Mouse (Mus musculus): Measurements from ENCODE around the gene Cd4. TPM values are rescaled to one million over a fixed set of nuclear protein-coding genes. Genes with fewer than 3 reads are reported as not detected.

The Cd4 gene
- 1 to 10 TPM in 1 of 2 experiments, under 1 TPM in 1; 0.61 to 2.1 TPM for total RNA-seq (2021)
- long read RNA-seq, experiment 1: 0 reads
- long read RNA-seq, experiment 2: 0 reads

GRCm38 (mm10) chr6:124887986-124888385 lies at the start of gene Cd4:
Cd4 (minus strand) TSS chr6:124888221.
- no peak for DNase-seq

GRCm38 (mm10) chr6:124937493-124937892 lies 49.5 kb upstream of the Cd4 start:
- DNase-seq: no peak

- no peak for DNase-seq
Measured at GRCm38 (mm10) chr6:124936681-124937080, 48.7 kb upstream of the Cd4 start.

- no peak for DNase-seq
Measured at GRCm38 (mm10) chr6:124934670-124935069, 46.6 kb upstream of the Cd4 start.

GRCm38 (mm10) chr6:124933127-124933526 lies 45.1 kb upstream of the Cd4 start:
- DNase-seq: no peak

GRCm38 (mm10) chr6:124932314-124932695 lies 44.3 kb upstream of the Cd4 start:
- no peak for DNase-seq

- no peak for DNase-seq
Measured at GRCm38 (mm10) chr6:124931525-124932313, 43.7 kb upstream of the Cd4 start.

GRCm38 (mm10) chr6:124930754-124931524 lies 42.9 kb upstream of the Cd4 start, which contains the start of gene Mlf2:
Mlf2 (plus strand) TSS chr6:124931386.
- peak; percentile 99 for DNase-seq

- DNase-seq: no peak
Measured at GRCm38 (mm10) chr6:124930231-124930630, 42.2 kb upstream of the Cd4 start.

- DNase-seq: no peak
Measured at GRCm38 (mm10) chr6:124925941-124926340, 37.9 kb upstream of the Cd4 start.

- no peak for DNase-seq
Measured at GRCm38 (mm10) chr6:124925173-124925793, 37.3 kb upstream of the Cd4 start.

GRCm38 (mm10) chr6:124921539-124921938 lies 33.5 kb upstream of the Cd4 start:
- DNase-seq: no peak

- no peak for DNase-seq
Measured at GRCm38 (mm10) chr6:124920318-124921085, 32.5 kb upstream of the Cd4 start.

GRCm38 (mm10) chr6:124919695-124920317 lies 31.8 kb upstream of the Cd4 start, which contains the start of gene Ptms:
Ptms (minus strand) TSS chr6:124920103.
- DNase-seq: peak; percentile 92

GRCm38 (mm10) chr6:124918890-124919627 lies 31.0 kb upstream of the Cd4 start:
- DNase-seq: no peak

GRCm38 (mm10) chr6:124918331-124918690 lies 30.3 kb upstream of the Cd4 start:
- no peak for DNase-seq

GRCm38 (mm10) chr6:124917518-124918330 lies 29.7 kb upstream of the Cd4 start:
- DNase-seq: peak; percentile 88

GRCm38 (mm10) chr6:124916695-124917517 lies 28.9 kb upstream of the Cd4 start:
- peak; percentile 98 for DNase-seq
